Mouse (Mus musculus) intestine, embryonic 14.5 days (tissue): ENCODE results near the gene Fbxo28. TPM values are rescaled to one million over a fixed set of nuclear protein-coding genes. Genes with fewer than 3 reads are reported as not detected.

Experiments
- ATAC-seq: fragments of 200-750 bp; cut with Nextera tagmentation; replicated peaks from 2 replicates; pipeline ENCODE4 v1.8.0; 2017; ENCODE audit warnings: low read depth, moderate number of reproducible peaks, moderate TSS enrichment, moderate library complexity; ENCODE audit not compliant: low FRiP score, low TSS enrichment
- DNase-seq: peaks from one replicate; pipeline ENCODE4 v3.0.0-alpha.2; 2018; ENCODE audit warnings: low spot score
- H3K27ac ChIP-seq: fragments of 300-500 bp; sonication (generic); 2 replicates; pipeline ENCODE4 v1.5.1; 2014; ENCODE audit warnings: low read depth, mild to moderate bottlenecking, control low read depth
- H3K27me3 ChIP-seq: fragments of 300-500 bp; sonication (generic); replicated peaks from 2 replicates; pipeline ENCODE4 v1.6.1; 2014; ENCODE audit warnings: low read length, control low read depth; ENCODE audit not compliant: control insufficient read depth, insufficient read depth
- H3K36me3 ChIP-seq: fragments of 300-500 bp; sonication (generic); 2 replicates; pipeline ENCODE4 v1.6.1; 2014; ENCODE audit warnings: low read length, control low read depth; ENCODE audit not compliant: control insufficient read depth, insufficient read depth
- H3K4me1 ChIP-seq: fragments of 300-500 bp; sonication (generic); replicated peaks from 2 replicates; pipeline ENCODE4 v1.6.1; 2014; ENCODE audit warnings: low read length, control low read depth, mixed read lengths; ENCODE audit not compliant: control insufficient read depth, insufficient read depth
- H3K4me2 ChIP-seq: fragments of 300-500 bp; sonication (generic); 2 replicates; pipeline ENCODE4 v1.6.1; 2014; ENCODE audit warnings: low read length
- H3K4me3 ChIP-seq: fragments of 300-500 bp; sonication (generic); 2 replicates; pipeline ENCODE4 v1.5.1; 2014; ENCODE audit warnings: low read depth, low read length, control low read depth, mixed read lengths
- H3K9ac ChIP-seq: fragments of 300-500 bp; sonication (generic); 2 replicates; pipeline ENCODE4 v1.6.1; 2014; ENCODE audit warnings: mild to moderate bottlenecking, low read length
- H3K9me3 ChIP-seq: fragments of 300-500 bp; sonication (generic); 2 replicates; pipeline ENCODE4 v1.6.1; 2016; ENCODE audit warnings: low read length, control low read depth; ENCODE audit not compliant: control insufficient read depth
- WGBS: fragments of 180-500 bp; shearing (Covaris S2); extraction: QIAGEN DNeasy Blood & Tissue Kit; methylation state at CpG from one replicate; pipeline ENCODE4 v1.1.7; 2014; 5-methylcytosine and 5-hydroxymethylcytosine counted together
- polyA plus RNA-seq: library from polyadenylated mRNA; unstranded; fragments of >200 nt; fragmentation: Nextera tagmentation; extraction: Ambion mirVana; gene quantifications from 2 replicates; pipeline ENCODE4 v1.2.1, GENCODE M21; 2014

Fbxo28 gene
- polyA plus RNA-seq, 1 experiment from 2014 or later, result 22.6 TPM

GRCm38 (mm10) chr1:182333766-182334437 is 7.5 kb downstream of the Fbxo28 start:
- WGBS, result 90% methylated on average over 7 of the region's 7 CpGs
- H3K4me3 ChIP-seq, result no peak overlapping the region
- H3K9me3 ChIP-seq, result no peaks in the 10 kb centered on the region
- no peak overlapping the region for H3K27ac ChIP-seq
- H3K4me2 ChIP-seq, result no peak overlapping the region
- H3K27me3 ChIP-seq, result no peaks in the 10 kb centered on the region
- H3K9ac ChIP-seq, result no peak overlapping the region
- ATAC-seq (no peak), DNase-seq (no peak)
- no peaks in the 10 kb centered on the region for H3K4me1 ChIP-seq
- H3K36me3 ChIP-seq, result peaks cover 23% of the 10 kb centered on the region; the same call in 1 of the 2 replicates

GRCm38 (mm10) chr1:182332090-182333034 is 9.1 kb downstream of the Fbxo28 start:
- ATAC-seq, result no peak
- peaks cover 33% of the 10 kb centered on the region for H3K36me3 ChIP-seq

GRCm38 (mm10) chr1:182325919-182326318 is 15.5 kb downstream of the Fbxo28 start:
- Histone ChIP-seq H3K4me2 (no peak overlapping the region), H3K9me3 (0 out of 2 replicates have a peak, but pooled peaks cover 3% of the 10 kb centered on the region), H3K36me3 (peaks cover 81% of the 10 kb centered on the region), H3K27ac (no peak overlapping the region), H3K27me3 (no peaks in the 10 kb centered on the region), H3K9ac (no peak overlapping the region), H3K4me1 (no peaks in the 10 kb centered on the region), H3K4me3 (no peak overlapping the region)
- DNase-seq (no peak), ATAC-seq (no peak)
- 90% methylated on average over 1 of the region's 1 CpGs for WGBS

More at GRCm38 (mm10) chr1:182332090-182333034, 9.1 kb downstream of the Fbxo28 start:
- no peak for DNase-seq
- no peaks in the 10 kb centered on the region for H3K4me1 ChIP-seq
- no peaks in the 10 kb centered on the region for H3K9me3 ChIP-seq
- no peak overlapping the region for H3K4me3 ChIP-seq
- H3K9ac ChIP-seq, result no peak overlapping the region
- no peaks in the 10 kb centered on the region for H3K27me3 ChIP-seq
- H3K4me2 ChIP-seq, result no peak overlapping the region
- WGBS, result 90% methylated on average over 5 of the region's 5 CpGs
- H3K27ac ChIP-seq, result no peak overlapping the region

GRCm38 (mm10) chr1:182324552-182324951 is 16.9 kb downstream of the Fbxo28 start:
- H3K9ac ChIP-seq, result no peak overlapping the region
- H3K4me1 ChIP-seq, result no peaks in the 10 kb centered on the region
- 0 out of 2 replicates have a peak, but pooled peaks cover 3% of the 10 kb centered on the region for H3K9me3 ChIP-seq
- H3K4me2 ChIP-seq, result no peak overlapping the region
- H3K36me3 ChIP-seq, result peaks cover 91% of the 10 kb centered on the region
- H3K27me3 ChIP-seq, result no peaks in the 10 kb centered on the region
- WGBS, result 93% methylated on average over 7 of the region's 7 CpGs
- DNase-seq, result no peak
- no peak overlapping the region for H3K27ac ChIP-seq
- no peak for ATAC-seq
- no peak overlapping the region for H3K4me3 ChIP-seq

- peaks cover 93% of the 10 kb centered on the region for H3K36me3 ChIP-seq
- ATAC-seq, result no peak
- no peak overlapping the region for H3K27ac ChIP-seq
Measured at GRCm38 (mm10) chr1:182323139-182323538, 18.3 kb downstream of the Fbxo28 start.

GRCm38 (mm10) chr1:182314201-182314600 is 27.2 kb downstream of the Fbxo28 start:
- 95% methylated on average over 5 of the region's 5 CpGs for WGBS
- Histone ChIP-seq H3K9me3 (0 out of 2 replicates have a peak, but pooled peaks cover 4% of the 10 kb centered on the region), H3K9ac (no peak overlapping the region), H3K4me2 (no peak overlapping the region), H3K4me3 (no peak overlapping the region), H3K4me1 (no peaks in the 10 kb centered on the region), H3K36me3 (peaks cover 56% of the 10 kb centered on the region), H3K27me3 (no peaks in the 10 kb centered on the region), H3K27ac (no peak overlapping the region)
- ATAC-seq, result no peak
- DNase-seq, result no peak

More at GRCm38 (mm10) chr1:182323139-182323538, 18.3 kb downstream of the Fbxo28 start:
- Histone ChIP-seq H3K4me2 (no peak overlapping the region), H3K9ac (no peak overlapping the region), H3K27me3 (no peaks in the 10 kb centered on the region), H3K4me1 (no peaks in the 10 kb centered on the region), H3K4me3 (no peak overlapping the region), H3K9me3 (0 out of 2 replicates have a peak, but pooled peaks cover 3% of the 10 kb centered on the region)
- WGBS, result 91% methylated on average over 3 of the region's 3 CpGs
- DNase-seq, result no peak

GRCm38 (mm10) chr1:182313181-182313580 is 28.2 kb downstream of the Fbxo28 start:
- 0 out of 2 replicates have a peak, but pooled peaks cover 4% of the 10 kb centered on the region for H3K9me3 ChIP-seq
- H3K27ac ChIP-seq, result no peak overlapping the region
- H3K36me3 ChIP-seq, result peaks cover 46% of the 10 kb centered on the region
- no peak overlapping the region for H3K4me3 ChIP-seq
- no peaks in the 10 kb centered on the region for H3K4me1 ChIP-seq
- no peak overlapping the region for H3K4me2 ChIP-seq
- no peaks in the 10 kb centered on the region for H3K27me3 ChIP-seq
- no peak for DNase-seq
- no peak overlapping the region for H3K9ac ChIP-seq
- WGBS, result 94% methylated on average over 8 of the region's 8 CpGs
- no peak for ATAC-seq

GRCm38 (mm10) chr1:182311376-182311775 is 30.1 kb downstream of the Fbxo28 start:
- no peak for ATAC-seq
- WGBS, result 95% methylated on average over 5 of the region's 5 CpGs
- no peaks in the 10 kb centered on the region for H3K4me1 ChIP-seq
- H3K27me3 ChIP-seq, result no peaks in the 10 kb centered on the region
- no peak for DNase-seq
- H3K27ac ChIP-seq, result no peak overlapping the region
- H3K9me3 ChIP-seq, result 0 out of 2 replicates have a peak, but pooled peaks cover 4% of the 10 kb centered on the region
- no peak overlapping the region for H3K9ac ChIP-seq
- H3K4me3 ChIP-seq, result no peak overlapping the region
- H3K36me3 ChIP-seq, result peaks cover 28% of the 10 kb centered on the region
- H3K4me2 ChIP-seq, result no peak overlapping the region
